Mouse (Mus musculus) forebrain, embryonic 13.5 days (tissue): ENCODE measurements around the gene Cdh1. TPM values are rescaled to one million over a fixed set of nuclear protein-coding genes. Genes with fewer than 3 reads are reported as not detected.
"Not testable (repeated sequence)": the region's sequence is repeated elsewhere in the genome, so short reads cannot be mapped to it uniquely, and the experiment has no call there.

Experiments
- ATAC-seq: fragments of 200-750 bp; cut with Nextera tagmentation; 2 replicates; pipeline ENCODE4 v1.8.0; 2017
- H3K27ac ChIP-seq: fragments of 300-500 bp; sonication (generic); 2 replicates; pipeline ENCODE4 v1.5.1; 2015; ENCODE audit warnings: inconsistent platforms, mild to moderate bottlenecking, moderate library complexity
- H3K27me3 ChIP-seq: fragments of 300-500 bp; sonication (generic); 2 replicates; pipeline ENCODE4 v1.6.1; 2015; ENCODE audit warnings: mild to moderate bottlenecking, inconsistent platforms
- H3K36me3 ChIP-seq: fragments of 300-500 bp; sonication (generic); 2 replicates; pipeline ENCODE4 v1.6.1; 2015; ENCODE audit warnings: mild to moderate bottlenecking, inconsistent platforms; ENCODE audit not compliant: poor library complexity, severe bottlenecking
- H3K4me1 ChIP-seq: fragments of 300-500 bp; sonication (generic); 2 replicates; pipeline ENCODE4 v1.6.1; 2015; ENCODE audit warnings: inconsistent platforms
- H3K4me2 ChIP-seq: fragments of 300-500 bp; sonication (generic); 2 replicates; pipeline ENCODE4 v1.6.1; 2015; ENCODE audit warnings: inconsistent platforms, mild to moderate bottlenecking, moderate library complexity
- H3K4me3 ChIP-seq: fragments of 300-500 bp; sonication (generic); 2 replicates; pipeline ENCODE4 v1.5.1; 2015; ENCODE audit warnings: mild to moderate bottlenecking, inconsistent platforms
- H3K9ac ChIP-seq: fragments of 300-500 bp; sonication (generic); 2 replicates; pipeline ENCODE4 v1.6.1; 2015; ENCODE audit warnings: mild to moderate bottlenecking, inconsistent platforms
- H3K9me3 ChIP-seq: fragments of 300-500 bp; sonication (generic); replicated peaks from 2 replicates; pipeline ENCODE4 v1.6.1; 2016; ENCODE audit warnings: inconsistent platforms
- WGBS: fragments of 180-500 bp; shearing (Covaris S2); methylation state at CpG from one replicate; pipeline ENCODE4 v1.1.7; 2015; 5-methylcytosine and 5-hydroxymethylcytosine counted together
- polyA plus RNA-seq: library from polyadenylated mRNA; unstranded; fragments of >200 nt; fragmentation: Nextera tagmentation; extraction: Ambion mirVana; gene quantifications from 2 replicates; pipeline ENCODE4 v1.2.1, GENCODE M21; 2015

The Cdh1 gene
- polyA plus RNA-seq, 1 experiment from 2014 or later, result 0.53 TPM

DNA sequence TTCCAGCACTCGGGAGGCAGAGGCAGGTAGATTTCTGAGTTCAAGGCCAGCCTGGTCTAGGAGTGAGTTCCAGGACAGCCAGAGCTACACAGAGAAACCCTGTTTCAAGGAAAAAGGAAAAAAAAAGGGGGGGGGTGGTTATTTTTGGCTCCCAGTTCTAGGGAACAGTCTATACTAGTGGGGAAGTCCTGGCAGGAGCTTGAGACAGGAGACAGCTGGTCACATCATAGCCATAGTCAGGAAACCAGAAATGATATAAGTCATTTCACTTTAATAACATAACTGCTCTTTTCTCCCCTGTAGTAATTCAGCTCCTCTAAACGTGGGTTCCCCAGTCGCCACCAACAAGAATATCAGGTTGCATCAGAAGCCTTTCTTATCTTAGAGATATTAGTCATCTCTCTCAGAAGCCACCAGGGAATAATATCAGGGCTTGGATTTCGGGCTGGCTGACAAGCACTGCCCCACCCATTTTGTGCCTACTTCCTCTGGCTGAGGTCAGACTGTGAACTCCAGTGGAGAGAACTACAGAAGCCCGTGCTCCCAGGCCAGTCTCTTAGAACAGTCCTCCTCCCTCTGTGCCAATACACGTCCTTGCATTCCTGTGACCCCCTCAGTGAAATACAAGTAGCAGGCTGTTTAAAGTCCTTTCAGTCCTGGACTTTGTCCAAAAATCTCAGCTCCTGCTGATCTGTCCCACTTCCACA lies 26.1 kb upstream of the Cdh1 start:
- 59% methylated on average over 6 of the region's 6 CpGs for WGBS
- ATAC-seq, result no peak
- Histone ChIP-seq H3K9ac (no peak overlapping the region), H3K9me3 (no peaks in the 10 kb centered on the region), H3K4me3 (no peak overlapping the region), H3K27ac (no peak overlapping the region), H3K4me2 (no peak overlapping the region), H3K4me1 (no peaks in the 10 kb centered on the region), H3K36me3 (no peaks in the 10 kb centered on the region), H3K27me3 (no peaks in the 10 kb centered on the region)

DNA sequence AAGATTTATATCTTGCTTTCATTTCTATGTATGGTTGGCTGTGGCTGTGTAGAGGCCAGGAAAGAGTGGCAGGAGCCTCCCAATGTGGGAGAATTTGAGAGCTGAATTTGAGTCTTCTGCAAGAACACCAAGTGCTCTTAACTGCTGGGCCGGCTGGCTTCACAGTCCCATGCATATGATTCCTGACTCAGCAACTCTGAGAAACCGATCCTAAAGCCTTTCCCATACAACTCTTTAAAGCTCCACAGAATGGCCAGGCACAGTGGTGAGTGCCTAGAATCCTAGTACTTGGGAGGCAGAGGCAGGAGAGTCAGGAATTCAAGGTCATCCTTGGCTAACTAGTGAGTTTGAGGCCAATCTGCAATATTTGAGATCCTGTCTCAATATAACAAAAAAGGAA lies 23.6 kb upstream of the Cdh1 start:
- Histone ChIP-seq H3K27me3 (no peaks in the 10 kb centered on the region), H3K36me3 (no peaks in the 10 kb centered on the region), H3K4me2 (no peak overlapping the region), H3K4me1 (no peaks in the 10 kb centered on the region), H3K4me3 (no peak overlapping the region), H3K9ac (no peak overlapping the region), H3K27ac (no peak overlapping the region), H3K9me3 (no peaks in the 10 kb centered on the region; the same call in 1 of the 2 replicates)
- 80% methylated on average over 2 of the region's 2 CpGs for WGBS
- ATAC-seq, result no peak

DNA sequence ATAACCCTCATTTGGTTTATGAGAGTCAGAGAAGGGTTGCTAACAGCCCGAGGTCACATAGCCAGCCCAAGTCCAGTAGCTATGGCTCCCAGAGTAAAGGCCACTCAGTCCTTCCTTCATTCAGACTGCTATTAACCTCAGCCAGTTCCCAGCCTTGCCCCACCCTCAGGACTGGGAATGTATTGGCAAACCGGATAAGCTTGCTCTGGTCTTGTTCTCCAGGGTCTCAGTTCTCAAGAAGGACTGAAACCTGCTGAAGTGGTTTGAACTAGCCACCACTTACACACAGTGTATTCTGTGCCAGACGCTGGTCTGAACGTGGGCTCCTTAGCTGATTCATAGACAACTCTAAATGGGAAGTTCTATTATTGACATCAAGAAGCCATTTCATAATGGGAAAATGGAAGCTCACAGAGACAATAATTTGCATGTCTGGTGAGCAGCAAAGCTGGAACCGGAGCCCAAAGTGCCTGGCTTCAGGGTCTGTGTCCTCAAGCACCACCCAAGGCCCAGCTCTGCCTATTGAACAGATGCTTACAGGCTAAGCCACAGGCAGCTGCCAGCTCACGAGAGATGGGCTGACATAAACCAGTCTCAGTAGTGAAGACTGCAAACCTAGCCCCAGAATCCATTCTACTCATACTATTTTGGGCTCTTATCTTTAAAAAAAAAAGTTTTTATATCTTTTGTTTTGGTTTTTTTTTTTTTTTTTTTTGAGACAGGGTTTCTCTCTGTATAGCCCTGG lies 21.6 kb upstream of the Cdh1 start:
- Histone ChIP-seq H3K27me3 (no peaks in the 10 kb centered on the region), H3K9me3 (no peaks in the 10 kb centered on the region; the same call in 1 of the 2 replicates), H3K4me2 (no peak overlapping the region), H3K9ac (no peak overlapping the region), H3K36me3 (no peaks in the 10 kb centered on the region), H3K27ac (no peak overlapping the region), H3K4me3 (no peak overlapping the region), H3K4me1 (no peaks in the 10 kb centered on the region)
- ATAC-seq, result no peak
- WGBS, result 75% methylated on average over 6 of the region's 6 CpGs

DNA sequence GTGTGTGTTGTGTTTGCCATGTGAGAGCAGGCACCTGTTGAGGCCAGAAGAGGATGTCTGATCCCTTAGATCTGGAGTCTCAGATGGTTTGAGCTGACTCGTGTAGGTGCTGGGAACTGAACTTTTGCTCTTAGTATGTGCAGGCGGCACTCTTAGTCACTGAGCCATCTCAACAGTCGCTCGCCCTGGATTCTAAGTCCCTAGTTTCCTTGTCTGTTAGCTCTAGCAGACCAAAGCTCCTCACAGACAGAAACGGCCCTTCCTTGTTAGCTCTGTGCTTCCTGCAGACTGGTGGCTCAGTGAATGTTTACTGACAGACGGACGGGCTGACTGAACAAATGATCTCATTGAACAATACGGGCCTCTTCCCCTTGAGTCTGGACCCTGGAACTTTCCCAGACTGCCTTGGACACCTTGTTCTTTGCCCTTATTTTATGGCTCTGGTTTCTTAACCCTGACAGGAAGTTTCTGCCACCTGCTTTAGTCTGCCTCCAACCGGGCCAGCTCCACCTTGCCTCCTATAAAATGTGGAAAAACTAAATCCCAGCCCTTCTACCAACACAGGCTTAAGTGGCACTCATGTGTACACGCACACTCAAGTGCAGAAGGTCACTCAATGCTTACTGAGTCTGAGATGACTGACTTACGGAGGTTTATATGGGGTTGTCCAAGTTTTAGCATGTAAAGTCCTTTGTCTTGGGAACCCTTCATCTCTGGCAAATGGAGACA lies 18.0 kb upstream of the Cdh1 start:
- 81% methylated on average over 11 of the region's 11 CpGs for WGBS
- Histone ChIP-seq H3K4me1 (no peaks in the 10 kb centered on the region), H3K9me3 (no peaks in the 10 kb centered on the region; the same call in 1 of the 2 replicates), H3K27me3 (no peaks in the 10 kb centered on the region), H3K9ac (no peak overlapping the region), H3K4me3 (no peak overlapping the region), H3K27ac (no peak overlapping the region), H3K4me2 (no peak overlapping the region), H3K36me3 (no peaks in the 10 kb centered on the region)
- ATAC-seq, result no peak

DNA sequence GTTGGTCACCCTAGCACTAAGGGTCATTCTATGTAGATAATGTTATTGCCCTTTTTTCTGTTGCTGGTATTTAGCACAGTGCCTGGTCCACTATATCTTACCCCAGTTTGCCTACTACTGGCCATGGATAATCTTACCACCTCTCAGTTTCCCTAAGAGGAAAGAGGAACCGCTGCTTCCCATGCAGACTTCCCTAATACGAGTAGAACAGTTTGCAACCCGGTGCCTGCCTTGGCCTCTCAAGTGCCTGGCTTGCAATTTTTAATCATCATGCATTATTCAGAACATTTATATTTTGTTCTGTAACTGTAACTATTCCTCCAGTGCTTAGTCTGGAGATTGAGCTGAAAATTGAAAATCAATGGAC lies 17.5 kb upstream of the Cdh1 start:
- 93% methylated on average over 3 of the region's 3 CpGs for WGBS
- no peak for ATAC-seq
- Histone ChIP-seq H3K27ac (no peak overlapping the region), H3K36me3 (no peaks in the 10 kb centered on the region), H3K27me3 (no peaks in the 10 kb centered on the region), H3K4me1 (no peaks in the 10 kb centered on the region), H3K4me3 (no peak overlapping the region), H3K9ac (no peak overlapping the region), H3K9me3 (no peaks in the 10 kb centered on the region; the same call in 1 of the 2 replicates), H3K4me2 (no peak overlapping the region)

DNA sequence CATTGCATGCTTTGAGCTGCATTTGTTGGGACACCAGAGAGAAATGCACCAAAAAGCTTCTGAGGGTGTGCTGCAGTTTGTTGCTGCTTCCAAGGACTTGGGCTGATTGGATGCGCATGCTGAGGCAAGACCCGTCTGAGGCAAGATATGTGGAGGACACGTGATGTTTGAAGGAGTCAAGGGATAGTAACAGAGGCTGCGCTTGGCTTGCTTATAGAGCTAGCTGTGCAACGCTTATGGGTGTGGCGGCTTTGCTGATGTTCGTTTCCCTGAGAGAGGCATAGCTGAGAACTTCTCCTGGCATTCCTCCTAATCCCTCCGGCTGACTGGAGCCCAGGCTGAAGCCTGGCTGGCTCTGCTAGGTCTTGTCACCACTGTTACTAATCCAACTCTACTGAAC lies 16.3 kb upstream of the Cdh1 start:
- H3K9ac ChIP-seq, result no peak overlapping the region
- no peaks in the 10 kb centered on the region for H3K27me3 ChIP-seq
- no peaks in the 10 kb centered on the region for H3K4me1 ChIP-seq
- WGBS, result 88% methylated on average over 8 of the region's 8 CpGs
- ATAC-seq, result no peak
- no peaks in the 10 kb centered on the region; the same call in 1 of the 2 replicates for H3K9me3 ChIP-seq
- H3K4me2 ChIP-seq, result no peak overlapping the region
- no peaks in the 10 kb centered on the region for H3K36me3 ChIP-seq
- no peak overlapping the region for H3K4me3 ChIP-seq
- H3K27ac ChIP-seq, result no peak overlapping the region

DNA sequence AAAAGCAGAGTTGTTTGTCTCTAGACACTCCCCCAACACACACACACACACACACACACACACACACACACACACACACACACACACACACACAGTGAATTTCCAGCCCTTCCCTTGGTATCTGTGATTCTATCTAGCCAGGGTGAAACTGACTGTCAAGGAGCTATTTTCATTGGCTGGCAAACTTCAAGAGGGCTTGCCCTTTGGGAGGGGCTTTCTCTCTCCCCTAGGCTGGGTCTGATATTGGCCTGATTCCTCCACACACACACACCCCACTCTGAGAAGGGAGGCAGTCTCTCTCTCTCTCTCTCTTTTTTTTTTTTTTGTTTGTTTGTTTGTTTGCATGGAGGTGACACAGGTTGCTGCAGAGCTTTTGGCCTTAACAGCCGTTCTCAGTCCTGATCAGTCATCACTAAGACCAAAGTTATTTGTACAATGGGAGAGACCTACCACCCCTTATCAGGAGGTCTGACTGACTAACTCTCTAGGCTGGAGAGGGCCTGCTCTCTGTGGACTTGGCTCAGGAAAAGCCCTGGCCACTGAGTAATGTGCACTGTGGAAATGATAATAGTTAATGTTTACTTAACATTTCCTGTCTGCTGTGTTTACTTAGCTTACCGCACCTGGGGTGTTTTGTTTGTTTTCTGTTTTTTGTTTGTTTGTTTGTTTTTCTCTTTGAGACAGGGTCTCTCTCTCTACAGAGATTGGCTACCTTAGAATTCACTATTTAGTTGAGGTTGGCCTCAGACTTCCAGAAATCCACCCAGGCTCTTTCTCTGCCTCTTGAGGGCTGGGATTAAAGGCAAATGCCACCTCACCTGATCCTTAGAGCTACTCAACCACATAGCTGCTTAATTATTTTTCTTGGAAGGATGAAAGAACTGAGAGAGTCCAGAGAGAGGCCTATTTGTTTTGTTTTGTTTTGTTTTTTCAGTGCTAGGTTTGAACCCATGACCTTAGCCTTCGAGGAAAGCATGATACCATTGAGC lies 14.4 kb upstream of the Cdh1 start:
- ATAC-seq, result no peak
- H3K4me2 ChIP-seq, result no peak overlapping the region
- no peaks in the 10 kb centered on the region for H3K27me3 ChIP-seq
- H3K4me1 ChIP-seq, result no peaks in the 10 kb centered on the region
- no peak overlapping the region for H3K4me3 ChIP-seq
- H3K27ac ChIP-seq, result no peak overlapping the region
- no peaks in the 10 kb centered on the region for H3K9me3 ChIP-seq
- 72% methylated on average over 3 of the region's 3 CpGs for WGBS
- H3K9ac ChIP-seq, result no peak overlapping the region
- no peaks in the 10 kb centered on the region for H3K36me3 ChIP-seq

DNA sequence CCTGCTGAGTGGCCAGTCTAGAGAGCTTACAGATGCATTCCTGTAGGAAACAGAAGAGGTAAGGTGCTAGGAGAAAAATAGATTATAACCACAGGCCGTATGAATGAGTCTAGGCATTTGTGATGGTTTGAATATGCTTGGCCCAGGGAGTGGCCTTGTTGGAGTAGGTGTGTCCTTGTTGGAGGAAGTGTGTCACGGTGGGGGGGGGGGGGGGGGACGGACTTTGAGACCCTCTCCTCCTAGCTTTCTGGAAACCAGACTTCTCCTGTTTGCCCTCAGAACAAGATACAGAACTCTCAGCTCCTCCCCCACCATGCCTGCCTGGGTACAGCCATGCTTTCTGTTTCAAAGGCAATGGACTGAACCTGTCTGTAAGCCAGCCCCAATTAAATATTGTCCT lies 10.7 kb upstream of the Cdh1 start:
- H3K9ac ChIP-seq, result no peak overlapping the region
- no peak overlapping the region for H3K27ac ChIP-seq
- H3K27me3 ChIP-seq, result no peaks in the 10 kb centered on the region
- no peak overlapping the region for H3K4me2 ChIP-seq
- no peaks in the 10 kb centered on the region for H3K4me1 ChIP-seq
- ATAC-seq, result no peak
- H3K9me3 ChIP-seq, result no peaks in the 10 kb centered on the region
- WGBS, result 100% methylated on average over 1 of the region's 3 CpGs
- H3K36me3 ChIP-seq, result no peaks in the 10 kb centered on the region
- H3K4me3 ChIP-seq, result no peak overlapping the region

DNA sequence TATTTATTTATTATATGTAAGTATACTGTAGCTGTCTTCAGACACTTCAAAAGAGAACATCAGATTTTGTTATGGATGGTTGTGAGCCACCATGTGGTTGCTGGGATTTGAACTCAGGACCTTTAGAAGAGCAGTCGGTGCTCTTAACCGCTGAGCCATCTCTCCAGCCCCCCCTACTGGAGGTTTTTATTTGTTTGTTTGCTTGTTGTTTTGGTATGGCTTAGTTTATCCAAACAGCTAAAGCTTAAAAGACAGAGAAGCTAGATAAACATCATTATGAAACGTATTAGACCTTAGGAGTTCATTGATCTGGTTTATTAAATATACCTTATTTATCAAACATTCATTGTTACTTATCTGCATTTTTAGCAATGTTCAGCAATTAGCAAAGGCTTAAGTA lies 7.5 kb upstream of the Cdh1 start:
- ATAC-seq, H3K27me3 ChIP-seq, H3K9me3 ChIP-seq, H3K27ac ChIP-seq, H3K9ac ChIP-seq, H3K36me3 ChIP-seq, H3K4me3 ChIP-seq, H3K4me1 ChIP-seq, H3K4me2 ChIP-seq: not testable (repeated sequence)
- WGBS, result 93% methylated on average over 3 of the region's 3 CpGs

DNA sequence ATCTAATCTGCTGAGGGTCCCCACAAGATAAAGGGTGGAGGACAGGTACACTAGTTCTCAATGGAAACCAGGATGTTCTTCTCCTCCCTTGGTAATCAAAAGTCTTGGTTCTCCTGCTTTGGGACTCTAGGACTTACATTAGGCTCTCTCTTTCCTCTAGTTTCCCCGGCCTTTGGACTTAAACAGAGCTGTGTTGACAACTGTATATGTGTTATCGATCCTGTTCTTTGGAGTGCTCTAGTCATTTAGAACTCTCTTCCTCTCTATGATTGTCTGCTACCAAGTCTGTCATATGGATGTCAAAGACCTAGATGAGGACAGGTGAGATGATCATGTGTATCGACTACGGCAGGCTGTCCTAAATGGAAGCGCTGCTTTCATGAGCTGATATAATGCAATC lies 6.1 kb upstream of the Cdh1 start:
- Histone ChIP-seq H3K4me2 (no peak overlapping the region), H3K4me3 (no peak overlapping the region), H3K9ac (no peak overlapping the region), H3K27me3 (peaks cover 6% of the 10 kb centered on the region), H3K27ac (no peak overlapping the region), H3K4me1 (0 out of 2 replicates have a peak, but pooled peaks cover 6% of the 10 kb centered on the region), H3K9me3 (no peaks in the 10 kb centered on the region), H3K36me3 (no peaks in the 10 kb centered on the region)
- ATAC-seq, result no peak
- 95% methylated on average over 5 of the region's 5 CpGs for WGBS

DNA sequence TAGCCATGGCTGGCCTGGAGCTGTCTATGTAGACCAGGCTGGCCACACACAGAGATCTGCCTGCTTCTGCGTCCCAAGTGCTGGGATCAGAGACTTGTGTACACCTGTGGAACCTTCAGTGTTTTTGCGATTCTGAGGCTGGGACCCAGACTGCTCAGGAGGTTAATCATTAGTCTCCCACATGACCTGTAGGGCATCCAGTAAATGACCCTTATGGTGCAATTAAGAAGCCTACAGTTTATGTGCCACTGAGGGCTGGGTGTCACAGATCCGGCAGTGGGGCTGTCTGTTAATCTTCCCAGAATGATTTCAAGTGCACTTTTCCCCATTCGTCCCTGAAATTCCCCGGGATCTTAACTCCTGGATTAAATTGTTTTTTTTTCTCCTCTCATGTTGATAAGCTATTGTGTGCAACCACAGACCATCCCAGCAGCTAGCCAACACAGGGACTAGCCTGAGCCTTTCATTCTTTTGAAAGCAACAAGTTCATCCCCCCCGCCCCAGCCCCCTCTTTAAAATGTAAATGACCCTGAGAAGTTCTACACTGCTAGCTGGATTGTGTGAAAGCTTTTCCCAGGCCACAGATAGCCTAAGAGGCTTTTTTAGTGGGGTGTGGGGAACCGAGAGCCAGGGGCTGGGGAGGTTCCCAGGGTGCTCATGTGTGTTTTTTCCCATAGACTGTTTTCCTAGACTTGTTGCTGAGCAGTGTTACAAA lies 3.7 kb upstream of the Cdh1 start:
- Histone ChIP-seq H3K27ac (no peak overlapping the region), H3K4me2 (no peak overlapping the region), H3K4me3 (no peak overlapping the region), H3K9ac (no peak overlapping the region), H3K4me1 (peaks cover 22% of the 10 kb centered on the region), H3K36me3 (no peaks in the 10 kb centered on the region), H3K27me3 (peaks cover 30% of the 10 kb centered on the region), H3K9me3 (no peaks in the 10 kb centered on the region)
- no peak for ATAC-seq
- 23% methylated on average over 7 of the region's 7 CpGs for WGBS
